Mouse (Mus musculus) forebrain, embryonic 12.5 days (tissue): Measurements from ENCODE around the gene Nipsnap1. TPM values are rescaled to one million over a fixed set of nuclear protein-coding genes. Genes with fewer than 3 reads are reported as not detected.

Experiments used
- microRNA-seq: library from miRNA; unstranded; fragments of <30 nt; microRNA quantifications from one replicate; pipeline ENCODE4, GENCODE M21; 2017
- polyA plus RNA-seq: library from polyadenylated mRNA; unstranded; fragments of >200 nt; fragmentation: Nextera tagmentation; extraction: Ambion mirVana; gene quantifications from 2 replicates; pipeline ENCODE4 v1.2.1, GENCODE M21; 2016

Gene Nipsnap1
- polyA plus RNA-seq, 1 experiment from 2014 or later: 95.5 TPM

Small RNAs within 50 kb of the gene (microRNA-seq; reads per million reads assigned to microRNA genes)
- not detected for gene Mir6918

Other genes starting within 250 kb of the Nipsnap1 start
- gene Ascc2, start 236.2 kb upstream of the Nipsnap1 start, polyA plus RNA-seq: 32.6 TPM in 2 replicates
- 510 and 566 TPM in 2 replicates for gene Uqcr10, start 169.6 kb upstream of the Nipsnap1 start, polyA plus RNA-seq
- 74.0 and 75.0 TPM in 2 replicates for gene Zmat5, start 169.3 kb upstream of the Nipsnap1 start, polyA plus RNA-seq
- 0.62 and 0.64 TPM in 2 replicates for gene Cabp7, start 127.2 kb upstream of the Nipsnap1 start, polyA plus RNA-seq
- gene Nf2, start 24.4 kb upstream of the Nipsnap1 start, polyA plus RNA-seq: 72.1 and 75.6 TPM in 2 replicates
- 55.2 and 61.4 TPM in 2 replicates for gene Thoc5, start 21.4 kb downstream of the Nipsnap1 start, polyA plus RNA-seq
- 0.36 and 0.47 TPM in 2 replicates for gene Nefh, start 74.1 kb downstream of the Nipsnap1 start, polyA plus RNA-seq
- 67.9 and 76.7 TPM in 2 replicates for gene Ap1b1, start 112.9 kb downstream of the Nipsnap1 start, polyA plus RNA-seq
- 0.18 and 0.59 TPM in 2 replicates for gene Rasl10a, start 184.2 kb downstream of the Nipsnap1 start, polyA plus RNA-seq
- 28.5 and 31.8 TPM in 2 replicates for gene Gas2l1, start 191.4 kb downstream of the Nipsnap1 start, polyA plus RNA-seq
- gene Rhbdd3, start 225.0 kb downstream of the Nipsnap1 start, polyA plus RNA-seq: 27.5 and 27.6 TPM in 2 replicates
- 915 and 936 TPM in 2 replicates for gene Ewsr1, start 225.3 kb downstream of the Nipsnap1 start, polyA plus RNA-seq